Mouse (Mus musculus): ENCODE data around the gene Gm37419.
A peak's percentile ranks its signal among the peaks of the same experiment; 100 is the strongest.

Gm37419 gene

DNA sequence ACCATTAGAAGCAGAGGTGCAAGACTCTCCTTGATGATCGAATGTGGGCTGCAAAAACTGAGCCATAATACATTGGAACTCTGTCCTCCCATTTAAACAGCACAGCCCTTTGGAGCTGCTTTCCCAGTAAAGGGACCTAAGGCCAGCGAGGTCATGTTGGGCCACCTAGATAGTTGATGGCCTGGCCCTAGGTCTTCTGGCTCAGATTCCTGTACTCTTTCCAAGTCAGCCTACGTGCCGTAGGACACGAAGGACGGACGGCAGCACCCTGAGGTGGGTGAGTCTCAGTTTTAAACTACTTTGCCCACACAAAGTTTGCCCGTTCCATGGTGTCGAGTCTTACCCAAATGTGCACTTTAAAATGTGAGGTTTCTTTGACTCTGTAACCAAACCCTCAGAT is 8.8 kb upstream of the Gm37419 start:
- DNase-seq (ENCODE audit: low spot score), result no peak

DNA sequence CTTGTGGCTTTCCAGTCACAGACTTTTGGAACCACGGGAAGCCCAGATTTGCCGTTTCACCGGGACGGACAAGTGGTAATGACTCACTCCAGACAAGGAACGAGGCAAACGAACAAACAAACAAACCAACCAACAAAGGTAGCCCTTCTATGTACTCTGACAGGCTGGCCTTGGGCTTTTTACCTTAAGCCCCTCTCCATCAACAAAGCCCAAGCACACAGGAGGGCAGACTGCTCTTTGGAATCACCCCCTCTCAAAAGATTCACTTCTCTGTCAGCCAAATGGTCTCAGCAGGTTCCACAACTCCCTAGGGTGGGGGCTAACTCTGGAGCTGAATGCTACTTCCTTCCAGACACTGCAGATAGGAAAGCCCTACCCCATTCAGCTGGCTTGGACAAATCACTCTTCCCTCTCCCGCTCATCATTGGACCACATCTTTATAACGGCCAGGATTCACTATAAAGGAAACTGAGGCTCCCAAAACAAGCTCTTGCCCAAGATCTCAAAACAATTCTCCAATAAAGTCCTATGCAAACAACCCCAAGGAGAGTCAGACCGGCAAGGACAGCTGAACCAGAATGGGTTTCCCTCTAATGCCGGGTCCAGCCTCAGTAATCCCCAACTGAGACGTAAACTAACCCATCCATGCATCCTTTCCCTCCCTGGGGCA is 7.9 kb upstream of the Gm37419 start:
- no peak for DNase-seq (ENCODE audit: low spot score)

DNA sequence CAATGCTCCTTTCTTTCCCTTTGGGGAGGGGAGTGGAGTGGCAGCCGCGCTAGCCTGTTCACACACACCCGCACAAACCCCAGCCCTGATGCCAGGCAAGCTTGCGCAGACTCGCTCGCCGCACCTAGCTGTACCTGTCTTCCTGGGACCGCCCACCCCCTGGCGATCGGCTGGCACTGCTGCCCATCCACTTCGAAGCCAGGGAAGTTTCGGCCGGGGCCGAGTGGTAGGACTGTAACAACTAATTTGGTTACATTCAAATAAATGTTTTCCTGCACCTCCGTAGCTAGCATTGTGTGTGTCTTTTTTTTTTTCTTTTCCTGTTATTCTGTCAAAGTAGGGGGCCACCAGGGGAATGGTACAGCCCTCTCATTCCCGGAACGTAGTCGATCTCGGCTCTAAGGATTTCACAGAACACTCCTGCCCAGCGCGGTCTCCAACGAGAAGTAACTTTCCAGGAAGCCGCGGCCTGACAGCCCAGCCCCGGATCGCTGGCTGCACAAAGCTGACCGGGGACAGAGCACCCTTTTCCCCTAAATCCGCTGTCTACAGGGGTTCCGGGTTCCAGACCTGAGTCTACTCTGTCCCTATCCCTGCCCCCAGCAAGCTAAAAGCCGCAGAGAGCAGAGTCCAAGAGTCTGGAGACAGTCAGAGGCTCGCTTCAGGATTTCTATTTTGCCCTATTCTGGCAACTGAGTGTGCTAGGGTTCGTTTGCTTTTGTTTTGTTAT is 7.1 kb upstream of the Gm37419 start:
- no peak for DNase-seq (ENCODE audit: low spot score)

DNA sequence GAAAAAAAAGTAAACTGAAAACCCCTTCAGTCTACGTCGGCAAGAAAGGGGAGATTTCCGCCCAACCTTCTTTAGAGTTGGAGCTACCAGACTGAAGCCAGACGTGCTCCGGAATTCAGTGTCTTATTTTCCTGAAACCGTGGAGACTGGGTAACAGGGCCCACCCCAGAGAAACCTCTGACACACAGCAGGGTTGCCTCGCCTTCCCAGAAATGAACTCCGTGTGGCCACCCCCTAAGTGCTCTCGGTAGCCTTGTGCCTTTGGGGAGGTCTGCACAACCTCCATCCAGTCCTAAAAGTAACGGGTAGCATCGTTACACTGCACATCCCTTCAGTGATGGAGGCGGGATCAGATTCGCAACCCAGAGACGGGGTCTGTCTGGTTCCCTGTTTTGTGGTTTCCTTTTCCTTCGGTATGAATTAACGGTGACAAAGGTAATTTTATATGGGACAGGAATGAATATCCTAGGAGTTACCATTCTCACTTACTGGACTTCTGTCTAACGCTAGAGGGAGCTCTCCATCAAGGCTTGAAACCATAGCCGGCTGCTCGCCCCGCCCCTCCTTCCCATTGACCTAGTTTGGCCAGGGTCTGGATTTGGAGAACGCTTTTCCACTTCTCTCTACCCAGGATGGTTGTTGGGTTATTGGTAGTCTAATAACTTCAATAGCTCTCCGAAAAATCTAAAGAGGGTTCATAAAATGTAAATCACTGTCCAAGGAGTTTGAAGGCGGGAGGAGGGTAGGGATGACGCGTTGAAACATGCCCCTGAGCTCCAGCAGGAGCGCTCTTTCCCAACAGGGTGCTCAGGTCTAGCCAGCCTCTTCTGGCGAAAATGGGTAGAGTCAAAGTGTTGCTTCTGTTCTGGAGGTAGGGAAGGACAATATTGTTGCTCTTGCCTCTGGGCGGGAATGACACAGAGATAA is 6.1 kb upstream of the Gm37419 start:
- peak; percentile 88 for DNase-seq (ENCODE audit: low spot score)

DNA sequence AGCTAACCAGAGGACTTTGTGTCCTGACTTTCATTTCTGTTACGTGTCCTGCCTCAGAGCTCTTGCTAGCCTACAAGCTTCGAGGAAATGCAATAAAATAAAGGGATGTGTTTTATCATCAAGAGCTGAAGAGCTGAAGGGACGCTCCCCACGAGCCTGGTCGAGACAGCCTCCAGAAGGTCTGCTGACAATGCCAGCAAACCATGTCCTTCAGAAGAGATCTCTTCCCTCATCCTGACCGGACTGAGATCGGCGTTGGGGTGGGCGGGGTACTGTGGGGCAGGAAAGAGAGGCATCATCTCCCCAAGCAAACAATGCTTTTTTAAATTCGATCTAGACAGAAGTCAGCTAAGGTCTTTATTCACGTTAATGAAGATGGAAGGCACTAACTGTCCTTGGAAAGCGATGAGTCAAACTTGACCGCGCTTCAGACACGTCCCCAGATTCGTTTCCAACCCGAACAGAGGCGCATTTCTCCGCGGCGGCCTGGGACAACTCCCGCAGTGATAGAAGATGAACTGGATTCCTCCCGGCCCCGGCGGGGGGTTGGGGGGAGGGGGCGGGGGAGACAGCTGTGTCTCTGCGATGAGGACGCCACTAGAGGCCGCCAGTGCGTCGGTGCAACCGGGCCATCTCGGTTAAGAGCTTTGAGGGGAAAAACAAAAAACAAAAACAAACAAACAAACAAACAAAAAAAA is 5.2 kb upstream of the Gm37419 start:
- no peak for DNase-seq (ENCODE audit: low spot score)

DNA sequence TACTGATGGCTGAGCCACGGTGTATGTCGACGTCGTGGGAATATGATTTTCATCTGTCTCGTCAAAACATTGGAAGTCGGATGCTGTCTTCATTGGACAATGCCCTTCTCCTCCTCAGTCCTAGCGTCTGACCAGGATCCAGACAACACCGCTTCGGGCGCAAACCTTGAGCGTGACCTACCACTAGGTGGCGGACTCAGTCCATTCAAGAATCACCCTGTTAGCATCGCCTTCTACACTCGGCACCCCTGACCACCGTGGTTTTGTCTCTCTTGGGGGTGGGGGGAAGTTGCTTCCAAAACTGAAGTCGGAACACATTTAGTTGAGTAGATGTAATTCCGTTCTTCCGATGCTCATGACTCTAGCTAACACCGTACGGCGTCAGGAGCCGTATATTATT is 4.1 kb upstream of the Gm37419 start:
- DNase-seq (ENCODE audit: low spot score), result peak; percentile 84

DNA sequence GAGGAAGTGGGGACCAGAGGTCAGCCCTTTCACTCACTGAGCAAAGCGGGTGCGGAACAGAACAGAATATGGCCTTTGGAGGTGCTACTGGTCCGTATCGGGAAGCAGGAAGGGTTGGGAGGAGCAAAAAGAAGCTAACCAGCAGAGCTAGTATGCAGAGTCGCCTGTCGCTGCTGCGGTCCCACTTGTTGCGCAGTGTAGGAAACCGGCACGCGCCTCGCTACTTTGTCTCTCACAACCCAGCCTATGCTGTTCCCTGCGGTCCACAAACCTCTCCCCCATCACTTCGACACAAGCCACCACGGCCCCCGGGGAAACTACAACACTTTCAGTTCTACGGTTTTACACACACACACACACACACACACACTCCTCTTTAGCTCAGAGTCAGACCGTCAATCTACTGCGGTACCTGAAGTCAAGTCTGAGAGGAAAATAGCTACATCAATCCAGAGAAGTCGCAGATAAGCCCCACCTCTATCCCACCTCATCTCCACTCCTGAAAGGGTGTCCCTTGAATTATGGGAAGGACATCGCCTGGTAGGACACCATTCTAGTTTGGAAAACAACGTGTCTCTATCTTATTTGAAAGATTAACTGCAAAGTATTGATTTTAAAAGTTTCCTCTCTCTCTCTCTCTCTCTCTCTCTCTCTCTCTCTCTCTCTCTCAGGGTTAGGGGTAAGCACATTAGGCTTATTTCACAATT is 3.4 kb upstream of the Gm37419 start:
- no peak for DNase-seq (ENCODE audit: low spot score)

DNA sequence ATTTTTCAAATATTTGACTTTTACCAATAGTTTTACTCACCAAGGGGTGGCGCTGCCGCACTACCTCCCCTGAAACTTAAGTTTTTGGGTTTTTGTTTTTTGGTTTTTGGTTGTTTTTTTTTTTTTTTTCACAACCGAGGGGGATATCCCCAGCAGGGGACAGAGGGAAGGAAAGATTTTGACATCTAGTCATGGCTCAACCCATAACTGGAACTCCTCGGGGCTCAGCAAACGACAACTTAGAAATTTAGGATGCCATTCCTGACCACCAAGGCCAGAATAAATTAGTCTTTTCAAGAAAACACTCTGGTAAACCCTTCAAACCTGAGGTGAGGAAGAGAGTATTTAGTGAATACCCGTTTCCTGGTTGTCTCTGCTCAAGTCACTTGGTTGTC is 2.8 kb upstream of the Gm37419 start:
- DNase-seq (ENCODE audit: low spot score), result no peak

DNA sequence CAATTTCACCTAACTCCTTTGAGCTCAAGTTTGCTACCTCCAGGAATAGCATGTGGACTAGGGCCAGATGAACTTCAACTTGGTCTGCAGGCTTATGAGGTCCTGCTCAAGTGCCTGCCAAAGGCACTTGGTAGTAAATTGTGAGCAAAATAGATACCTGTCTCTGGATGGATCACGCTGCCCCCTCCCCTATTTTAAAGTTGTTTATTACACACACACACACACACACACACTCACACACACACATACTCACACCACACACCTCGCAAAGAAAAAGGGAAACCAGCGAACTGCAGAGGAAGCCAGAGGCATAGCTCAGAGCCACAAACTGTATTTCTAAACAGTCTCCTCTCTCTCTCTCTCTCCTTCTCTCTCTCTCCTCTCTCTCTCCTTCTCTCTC is 2.1 kb upstream of the Gm37419 start:
- no peak for DNase-seq (ENCODE audit: low spot score)

DNA sequence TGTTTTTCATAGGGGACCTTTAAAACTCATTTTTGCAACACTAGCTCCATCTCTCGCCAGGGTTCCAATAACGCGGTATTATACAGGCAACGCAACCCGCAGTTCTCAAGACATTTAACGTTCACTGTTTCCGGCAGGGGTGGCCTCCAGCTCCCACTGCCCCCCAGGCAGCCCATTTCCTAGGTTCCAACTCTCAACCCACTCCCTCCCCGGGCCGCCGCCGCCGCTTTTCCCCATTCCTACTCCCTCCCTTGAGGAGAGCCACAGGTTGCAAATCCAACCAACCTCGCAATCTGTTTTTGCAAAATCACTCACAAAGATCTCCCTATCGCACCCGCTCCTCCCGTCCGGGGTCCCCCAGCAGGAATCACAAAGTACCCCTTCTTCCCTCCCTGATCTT is 1.4 kb upstream of the Gm37419 start:
- DNase-seq (ENCODE audit: low spot score), result no peak

DNA sequence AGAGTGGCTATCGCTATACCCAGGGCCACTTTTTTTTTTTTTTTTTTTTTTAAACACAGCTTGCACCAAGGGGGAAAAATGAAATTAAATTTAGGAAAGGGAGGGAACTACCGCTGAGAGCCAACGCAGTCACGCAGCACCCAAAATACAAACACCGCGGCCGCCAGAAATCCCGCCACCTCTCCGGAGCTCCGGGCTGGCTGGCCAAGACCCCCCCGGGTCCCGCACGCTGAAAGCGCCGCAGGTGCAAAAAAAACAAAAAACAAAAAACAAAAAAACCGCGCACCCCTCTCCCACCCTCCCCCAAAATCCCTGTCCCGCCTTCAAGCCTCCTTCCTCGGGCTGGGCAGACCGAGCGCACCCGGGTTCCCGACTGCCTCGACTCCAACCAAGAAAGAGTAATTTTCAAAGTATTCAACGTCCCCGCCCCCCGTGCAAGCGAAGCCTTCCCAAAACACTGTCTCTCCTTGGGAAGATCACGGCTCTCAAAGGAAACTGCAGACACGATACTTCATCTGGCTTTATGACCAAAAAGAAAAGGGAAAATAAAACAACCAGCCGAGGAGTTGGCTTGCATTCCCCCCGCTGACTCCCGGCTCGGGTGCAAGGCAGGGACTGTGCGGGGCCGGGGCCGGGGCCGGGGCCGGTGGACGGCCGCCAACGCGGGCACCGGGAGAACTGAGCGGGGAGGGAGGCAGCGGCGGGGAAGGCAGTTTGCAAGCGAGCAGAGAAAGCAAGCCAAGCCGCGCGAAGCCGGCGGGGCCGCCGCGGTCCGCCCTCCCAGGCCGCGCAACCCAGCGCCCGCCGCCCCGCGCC is 733 bp upstream of the Gm37419 start:
- DNase-seq (ENCODE audit: low spot score), result no peak

DNA sequence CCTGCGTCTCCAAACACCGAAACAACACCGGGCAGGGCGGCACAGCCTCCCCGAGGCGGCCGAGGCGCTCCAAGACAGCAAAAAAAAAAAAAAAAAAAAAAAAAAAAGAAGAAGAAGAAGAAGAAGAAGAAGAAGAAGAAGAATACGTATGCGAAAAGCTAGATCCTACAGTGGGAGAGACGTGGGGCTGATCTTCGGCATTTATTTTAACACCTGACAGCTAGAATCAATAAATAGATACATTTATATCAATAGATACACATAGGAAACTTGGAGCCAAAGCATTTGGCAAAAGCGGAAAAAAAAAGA is 171 bp upstream of the Gm37419 start:
- no peak for DNase-seq (ENCODE audit: low spot score)

DNA sequence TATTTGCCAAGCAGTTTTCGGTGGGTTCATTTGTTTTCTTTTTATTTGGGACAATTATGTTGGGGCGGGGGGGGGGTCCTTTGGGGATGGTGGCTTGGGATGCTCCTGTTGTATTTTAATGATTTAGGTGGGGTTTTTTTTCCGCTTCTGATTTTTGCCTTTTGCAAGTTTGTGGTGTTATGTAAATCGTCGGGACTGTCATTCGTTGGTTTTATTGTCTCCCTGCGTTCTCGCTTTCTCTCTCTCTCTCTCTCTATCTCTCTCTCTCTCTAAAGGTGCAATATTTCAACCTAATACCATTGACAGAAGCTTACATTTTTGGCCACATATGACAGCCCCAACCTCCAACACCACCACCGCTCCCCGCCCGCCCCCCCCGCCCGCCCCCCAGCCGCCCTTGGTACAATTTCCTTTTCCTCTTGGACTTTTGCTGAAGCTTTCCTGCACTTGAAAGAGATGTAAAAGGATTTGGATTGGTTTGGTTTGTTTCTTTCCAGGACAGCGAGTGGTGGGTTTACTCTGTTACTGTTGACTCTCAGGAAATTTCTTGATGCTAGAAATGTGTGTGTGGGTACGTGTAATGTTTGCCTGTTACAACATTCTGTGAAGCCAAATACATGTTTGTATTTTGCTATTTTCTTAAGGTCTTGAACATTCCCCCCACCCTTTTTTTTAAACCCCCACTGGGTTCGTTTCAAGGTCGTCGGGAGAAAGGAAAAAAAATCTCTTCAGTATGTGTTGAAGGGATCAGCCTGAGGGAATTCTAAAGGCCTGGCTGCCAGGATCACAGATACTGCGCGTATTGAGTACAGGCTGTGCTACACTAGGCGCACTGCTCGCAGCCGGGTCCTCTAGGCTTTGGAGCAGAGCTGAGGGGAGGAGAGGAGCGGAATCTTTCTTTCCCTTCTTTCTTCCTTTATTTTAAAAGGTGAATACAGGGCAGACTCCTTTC is 1.2 kb downstream of the Gm37419 start:
- DNase-seq (ENCODE audit: low spot score), result no peak

DNA sequence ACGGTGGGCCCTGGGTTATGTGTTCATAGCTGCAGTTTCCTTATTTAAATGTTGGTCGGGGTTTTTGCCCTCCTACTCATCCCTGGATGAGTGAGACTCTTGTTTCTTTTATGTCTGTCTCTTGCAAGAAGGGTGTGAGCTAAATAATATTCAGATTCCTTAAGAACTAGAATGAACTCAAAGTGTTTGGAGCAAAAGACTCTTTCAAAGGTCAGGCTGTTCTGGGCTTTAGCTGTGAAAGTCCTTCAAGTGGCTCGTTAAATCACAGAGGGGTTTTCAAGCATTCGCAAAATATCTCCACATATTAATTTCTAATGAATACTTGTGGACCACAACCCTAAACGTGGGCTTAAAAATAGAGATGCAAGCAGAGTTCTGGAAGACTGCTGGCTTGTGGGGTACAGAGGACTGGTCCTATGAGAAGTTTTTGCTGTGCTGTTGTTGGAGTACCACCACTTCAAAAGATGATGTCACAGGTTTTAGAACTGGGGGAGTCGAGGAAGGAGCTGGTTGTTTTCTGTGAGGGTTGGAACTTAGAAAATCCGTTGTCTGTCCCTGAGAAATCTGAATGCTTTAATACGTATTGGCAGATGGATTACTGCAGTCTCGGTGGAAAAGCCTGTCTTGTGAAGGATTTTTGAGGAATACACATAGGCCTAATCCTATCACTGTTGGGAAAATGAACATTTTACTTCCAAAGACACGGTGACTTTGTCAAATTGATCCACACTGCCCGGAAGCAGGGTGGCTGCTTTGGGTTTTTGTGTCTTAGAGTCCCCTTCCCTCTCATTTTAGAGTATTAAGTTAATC is 2.1 kb downstream of the Gm37419 start:
- DNase-seq (ENCODE audit: low spot score), result no peak

DNA sequence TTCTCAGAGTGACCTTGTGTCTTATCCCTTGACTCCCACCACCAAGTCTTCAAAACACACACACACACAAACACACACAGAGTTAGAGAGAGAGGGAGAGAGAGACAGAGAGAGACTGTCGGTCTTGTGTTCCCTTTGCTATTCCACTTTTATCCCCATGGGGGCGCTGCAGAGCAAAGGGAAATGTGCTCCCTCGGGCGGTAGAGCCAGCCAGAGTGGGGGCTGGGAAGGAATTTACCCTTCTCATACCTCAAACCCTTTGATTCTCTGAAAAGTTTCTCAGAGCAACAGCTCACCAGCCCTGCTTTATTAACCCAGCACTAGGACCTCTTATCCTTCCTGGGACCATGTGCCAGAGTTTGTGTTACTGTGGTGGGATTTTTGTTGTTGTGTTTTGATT is 2.9 kb downstream of the Gm37419 start:
- DNase-seq (ENCODE audit: low spot score), result no peak

DNA sequence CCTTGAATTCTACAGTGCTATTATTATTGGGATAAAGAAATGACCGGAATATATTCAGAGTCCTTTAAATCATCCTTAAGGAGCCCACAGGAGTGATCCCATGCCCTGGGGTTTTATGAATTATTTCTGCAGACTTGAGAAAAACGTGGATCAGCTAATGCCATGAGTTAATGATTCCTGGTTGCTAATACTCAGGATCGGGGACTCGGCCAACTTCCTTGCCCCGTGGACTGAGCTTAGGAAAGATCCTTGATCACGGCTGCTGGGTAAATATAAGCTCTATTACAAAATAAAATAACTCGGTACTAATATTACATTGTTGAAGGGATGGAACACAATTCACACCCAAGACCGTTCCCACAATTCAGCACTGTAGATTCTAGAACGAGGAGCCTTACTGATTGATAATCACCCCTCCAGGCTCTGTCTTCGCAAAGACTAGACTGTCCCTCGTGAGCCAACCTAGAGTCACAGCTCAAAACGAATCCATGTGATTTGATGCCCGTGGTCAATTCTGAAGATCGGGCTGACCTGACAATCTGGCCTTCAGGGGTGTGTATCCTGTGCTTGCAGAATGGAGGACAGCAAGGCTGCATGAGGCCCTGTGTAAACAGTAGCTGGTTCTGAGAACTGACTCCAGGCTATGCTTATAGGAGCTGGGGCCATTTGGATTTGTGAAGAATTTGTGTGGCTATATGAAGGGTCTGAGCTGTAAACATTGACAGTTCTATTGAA is 3.7 kb downstream of the Gm37419 start:
- no peak for DNase-seq (ENCODE audit: low spot score)

DNA sequence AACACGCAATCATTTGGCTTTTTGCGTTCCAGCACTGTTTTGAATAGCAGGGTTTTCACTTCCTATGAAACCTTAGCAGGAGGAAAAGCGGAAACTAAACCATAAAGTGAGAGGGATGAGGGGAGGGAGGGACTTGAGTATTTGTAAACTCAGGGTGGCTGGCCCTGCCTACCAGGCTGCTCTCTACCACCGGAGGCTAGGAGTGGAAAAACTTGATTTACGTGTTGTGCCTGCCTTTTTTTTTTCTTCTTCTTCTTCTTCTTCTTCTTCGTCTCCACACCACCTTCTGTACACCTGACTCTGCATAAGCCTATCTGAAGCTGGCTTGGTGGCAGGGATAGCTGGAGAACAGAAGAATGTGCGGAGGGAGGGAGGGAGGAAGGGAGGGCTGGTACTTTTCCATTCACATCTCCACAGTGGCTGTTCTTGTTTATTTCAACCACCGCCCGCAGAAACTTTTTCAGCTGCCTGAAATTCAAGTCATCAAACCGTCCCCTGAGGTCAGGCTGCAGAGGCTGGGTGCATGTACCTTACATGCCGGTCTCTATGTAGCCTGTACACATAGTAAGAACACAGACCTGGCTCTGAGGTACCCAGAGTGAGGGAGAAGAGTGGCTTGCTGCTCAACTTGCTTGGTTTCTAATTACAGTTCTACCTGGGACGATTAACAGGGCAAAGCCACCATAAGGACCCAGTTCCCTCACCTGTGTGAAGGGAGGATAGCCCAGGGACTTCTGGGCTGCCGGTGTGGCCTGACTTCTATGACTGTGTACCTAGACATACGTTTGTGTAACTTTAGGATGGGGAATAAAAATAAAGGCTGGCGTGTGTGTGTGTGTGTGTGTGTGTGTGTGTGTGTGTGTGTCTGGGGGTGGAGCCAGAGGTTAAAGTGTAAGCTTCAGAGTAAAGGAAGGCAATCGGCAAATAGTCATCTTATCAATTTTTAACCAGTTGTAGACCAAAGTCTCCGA is 5.4 kb downstream of the Gm37419 start:
- no peak for DNase-seq (ENCODE audit: low spot score)
